Mouse (Mus musculus): ENCODE measurements at regions not wholly inside any gene's neighbourhood (a gene's known extent, or its start where the extent isn't known, plus 50 kb on each side); places are given as distances from the start of the nearest gene placed in this dataset.
A peak's percentile ranks its signal among the peaks of the same experiment; 100 is the strongest.

GRCm38 (mm10) chr11:112140058-112140457 lies 642.0 kb upstream of the Sox9 start:
- no peak for DNase-seq

- no peak for DNase-seq
Observed at GRCm38 (mm10) chr11:112140495-112140894, 641.5 kb upstream of the Sox9 start.

GRCm38 (mm10) chr11:112140912-112141311 lies 641.1 kb upstream of the Sox9 start:
- DNase-seq: no peak

GRCm38 (mm10) chr11:112152051-112152450 lies 630.0 kb upstream of the Sox9 start:
- DNase-seq: no peak

GRCm38 (mm10) chr11:112153198-112153597 lies 628.8 kb upstream of the Sox9 start:
- DNase-seq: no peak

GRCm38 (mm10) chr11:112154712-112155319 lies 627.2 kb upstream of the Sox9 start:
- no peak for DNase-seq

- no peak for DNase-seq
Observed at GRCm38 (mm10) chr11:112155339-112155955, 626.6 kb upstream of the Sox9 start.

GRCm38 (mm10) chr11:112163681-112164265 lies 618.3 kb upstream of the Sox9 start:
- peak; percentile 3 for DNase-seq

- DNase-seq: peak; percentile 17
Observed at GRCm38 (mm10) chr11:112173585-112173984, 608.4 kb upstream of the Sox9 start.

- DNase-seq: no peak
Observed at GRCm38 (mm10) chr11:112175302-112175701, 606.7 kb upstream of the Sox9 start.

GRCm38 (mm10) chr11:112180666-112181065 lies 601.4 kb upstream of the Sox9 start:
- DNase-seq: no peak

GRCm38 (mm10) chr11:112197620-112198268 lies 584.3 kb upstream of the Sox9 start:
- no peak for DNase-seq

GRCm38 (mm10) chr11:112204561-112204960 lies 577.5 kb upstream of the Sox9 start:
- DNase-seq: no peak

- DNase-seq: peak; percentile 17
Observed at GRCm38 (mm10) chr11:112209414-112209813, 572.6 kb upstream of the Sox9 start.

- DNase-seq: peak; percentile 6
Observed at GRCm38 (mm10) chr11:112219046-112219720, 562.8 kb upstream of the Sox9 start.

GRCm38 (mm10) chr11:112234492-112235116 lies 547.4 kb upstream of the Sox9 start:
- DNase-seq: no peak

- no peak for DNase-seq
Observed at GRCm38 (mm10) chr11:112238960-112239884, 542.8 kb upstream of the Sox9 start.

GRCm38 (mm10) chr11:112252548-112252947 lies 529.5 kb upstream of the Sox9 start:
- DNase-seq: no peak

- no peak for DNase-seq
Observed at GRCm38 (mm10) chr11:112253061-112253460, 529.0 kb upstream of the Sox9 start.

GRCm38 (mm10) chr11:112256326-112256725 lies 525.7 kb upstream of the Sox9 start:
- DNase-seq: no peak

GRCm38 (mm10) chr11:112264077-112264476 lies 517.9 kb upstream of the Sox9 start:
- DNase-seq: no peak

Measured in adrenal gland, adult 8-10 months (tissue).